Mouse (Mus musculus) midbrain, embryonic 10.5 days (tissue): ENCODE measurements around the gene Naa35. TPM values are rescaled to one million over a fixed set of nuclear protein-coding genes. Genes with fewer than 3 reads are reported as not detected.

ENCODE experiments used
- DNase-seq: peaks from one replicate; pipeline ENCODE4 v3.0.0-alpha.2; 2017; ENCODE audit warnings: low spot score
- H3K27ac ChIP-seq: fragments of 300-500 bp; sonication (generic); replicated peaks from 2 replicates; pipeline ENCODE4 v1.5.1; 2016; ENCODE audit warnings: mild to moderate bottlenecking
- H3K27me3 ChIP-seq: fragments of 300-500 bp; sonication (generic); 2 replicates; pipeline ENCODE4 v1.6.1; 2016; ENCODE audit warnings: low read depth, mild to moderate bottlenecking; ENCODE audit not compliant: poor library complexity, severe bottlenecking
- H3K36me3 ChIP-seq: fragments of 300-500 bp; sonication (generic); 2 replicates; pipeline ENCODE4 v1.6.1; 2016; ENCODE audit warnings: mild to moderate bottlenecking, moderate library complexity
- H3K4me1 ChIP-seq: fragments of 300-500 bp; sonication (generic); 2 replicates; pipeline ENCODE4 v1.6.1; 2016
- H3K4me3 ChIP-seq: fragments of 300-500 bp; sonication (generic); 2 replicates; pipeline ENCODE4 v1.5.1; 2016; ENCODE audit warnings: mild to moderate bottlenecking, moderate library complexity
- H3K9me3 ChIP-seq: fragments of 300-500 bp; sonication (generic); replicated peaks from 2 replicates; pipeline ENCODE4 v1.6.1; 2016; ENCODE audit warnings: mild to moderate bottlenecking
- WGBS: fragments of 180-500 bp; shearing (Covaris S2); methylation state at CpG from one replicate; pipeline ENCODE4 v1.1.7; 2016; 5-methylcytosine and 5-hydroxymethylcytosine counted together
- polyA plus RNA-seq: library from polyadenylated mRNA; unstranded; fragments of >200 nt; fragmentation: Nextera tagmentation; extraction: Ambion mirVana; gene quantifications from 2 replicates; pipeline ENCODE4 v1.2.1, GENCODE M21; 2016

Naa35 gene
- polyA plus RNA-seq, 1 experiment from 2014 or later = 109 TPM

DNA sequence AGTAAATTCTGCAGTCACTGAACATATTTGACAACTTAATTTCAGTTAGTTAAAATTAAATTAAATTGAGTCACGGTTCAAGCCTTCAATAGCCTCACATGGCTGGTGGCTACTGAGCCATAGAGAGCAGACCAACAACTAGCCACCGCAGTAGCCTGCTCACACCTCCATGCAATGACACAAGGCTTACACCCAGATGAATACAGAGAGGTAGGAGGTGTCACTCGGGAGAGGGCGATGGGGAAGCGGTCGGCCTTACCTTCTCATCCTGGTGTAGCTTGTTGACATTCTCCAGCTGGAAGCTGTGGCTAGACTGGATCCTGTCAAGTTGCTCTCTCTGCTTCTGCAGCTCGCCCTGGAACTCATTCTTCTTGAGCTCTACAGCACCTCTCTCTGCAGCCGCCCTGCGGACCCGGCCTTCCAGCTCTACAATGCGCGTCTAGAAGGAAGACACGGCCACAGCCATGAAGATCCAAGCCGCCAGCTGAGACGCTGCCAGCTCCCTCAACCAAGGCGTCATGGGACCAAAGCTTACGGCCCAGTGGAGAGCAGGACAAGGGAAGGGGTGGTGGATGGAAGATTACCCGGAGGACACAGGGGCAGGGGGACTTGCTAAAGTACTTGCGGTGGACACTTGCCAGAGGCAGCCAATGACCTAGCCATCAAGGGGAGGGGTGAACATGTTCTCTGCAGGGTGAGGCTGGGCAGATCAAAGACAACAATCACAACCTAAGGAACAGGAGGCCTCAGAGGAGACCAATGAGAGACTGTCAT, 79.1 kb downstream of the Naa35 start:
- WGBS = 95% methylated on average over 19 of the region's 19 CpGs
- DNase-seq = no peak
- Histone ChIP-seq H3K4me3 (no peak overlapping the region), H3K4me1 (peaks cover 10% of the 10 kb centered on the region), H3K27me3 (no peaks in the 10 kb centered on the region), H3K9me3 (0 out of 2 replicates have a peak, but pooled peaks cover 1% of the 10 kb centered on the region), H3K27ac (no peak overlapping the region), H3K36me3 (peaks cover 96% of the 10 kb centered on the region)

DNA sequence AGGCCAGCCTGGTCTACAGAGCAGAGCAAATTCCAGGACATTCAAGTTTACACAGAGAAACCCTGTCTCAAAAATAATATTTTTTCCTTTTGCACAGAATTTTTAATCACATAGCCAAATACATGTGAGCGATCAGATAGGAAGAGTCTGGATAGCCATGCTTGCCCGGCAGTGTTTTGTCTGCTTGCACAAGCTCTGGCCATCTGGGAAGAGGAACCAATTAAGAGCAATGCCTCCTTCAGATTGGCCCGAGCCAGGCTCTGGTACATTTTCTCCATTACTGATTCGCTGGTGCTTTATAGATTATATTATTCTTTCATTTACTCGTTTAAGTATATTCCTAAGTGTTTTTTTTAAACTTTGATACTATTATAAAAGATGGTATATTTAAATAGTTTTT, 82.7 kb downstream of the Naa35 start:
- DNase-seq = no peak
- Histone ChIP-seq H3K36me3 (peaks cover 90% of the 10 kb centered on the region), H3K4me1 (peaks cover 43% of the 10 kb centered on the region), H3K27me3 (no peaks in the 10 kb centered on the region), H3K9me3 (no peaks in the 10 kb centered on the region), H3K27ac (no peak overlapping the region), H3K4me3 (no peak overlapping the region)
- 93% methylated on average over 5 of the region's 5 CpGs for WGBS

DNA sequence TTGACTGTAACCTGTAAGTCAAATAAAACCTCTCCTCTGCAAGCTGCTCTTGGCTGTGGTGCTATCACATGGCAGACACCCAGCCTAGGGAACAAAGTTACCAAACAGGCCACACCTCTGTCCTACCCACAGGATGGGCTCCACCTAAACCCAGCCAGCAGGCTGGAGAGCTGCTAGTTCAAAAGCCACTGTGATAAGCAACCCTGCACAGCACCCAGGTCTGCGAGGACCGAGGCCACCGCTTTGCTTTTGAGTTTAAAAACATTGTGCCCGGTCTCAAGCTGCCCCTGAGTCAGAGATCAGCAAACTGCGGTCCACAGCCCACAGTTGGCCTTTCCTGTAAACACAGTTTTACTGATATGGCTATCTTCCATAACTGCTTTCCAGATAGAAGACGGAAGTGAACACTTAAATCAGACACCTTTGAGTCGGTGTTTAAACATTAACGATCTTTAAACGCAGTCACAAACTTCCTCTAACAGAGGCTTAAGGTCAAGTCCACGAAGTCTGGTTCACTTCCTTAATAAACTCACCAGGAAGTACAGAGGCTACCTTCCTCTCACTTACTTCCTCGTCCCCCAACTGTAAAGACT, 83.5 kb downstream of the Naa35 start:
- peaks cover 82% of the 10 kb centered on the region for H3K36me3 ChIP-seq
- H3K27ac ChIP-seq = peak overlapping the region; percentile 38; the same call in 1 of the 2 replicates
- H3K27me3 ChIP-seq = no peaks in the 10 kb centered on the region
- WGBS = 88% methylated on average over 11 of the region's 11 CpGs
- no peaks in the 10 kb centered on the region for H3K9me3 ChIP-seq
- no peak for DNase-seq
- H3K4me3 ChIP-seq = no peak overlapping the region
- H3K4me1 ChIP-seq = peaks cover 50% of the 10 kb centered on the region

DNA sequence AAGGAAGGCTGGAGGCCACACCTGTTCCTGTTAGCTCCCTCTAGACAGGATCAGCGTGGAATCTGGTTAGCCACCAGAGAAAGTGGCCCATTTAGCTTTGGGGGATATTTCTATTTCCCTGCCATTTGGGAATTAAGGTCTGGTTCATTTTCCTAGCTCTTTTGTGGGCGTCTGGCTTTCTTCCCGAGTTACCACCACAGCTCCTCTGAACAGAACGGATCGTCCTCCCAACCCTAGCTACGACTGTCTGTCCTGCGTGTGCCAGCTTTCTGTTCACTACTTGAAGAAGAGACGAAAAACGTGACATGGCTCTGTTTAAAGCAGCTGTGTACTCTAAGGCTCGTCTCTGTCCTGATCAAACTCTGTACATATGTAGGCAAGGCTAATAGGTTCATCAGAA, 84.9 kb downstream of the Naa35 start:
- H3K36me3 ChIP-seq = peaks cover 68% of the 10 kb centered on the region
- H3K27me3 ChIP-seq = no peaks in the 10 kb centered on the region
- WGBS = 91% methylated on average over 10 of the region's 10 CpGs
- no peaks in the 10 kb centered on the region for H3K9me3 ChIP-seq
- peaks cover 52% of the 10 kb centered on the region for H3K4me1 ChIP-seq
- no peak for DNase-seq
- H3K4me3 ChIP-seq = no peak overlapping the region
- H3K27ac ChIP-seq = no peak overlapping the region

DNA sequence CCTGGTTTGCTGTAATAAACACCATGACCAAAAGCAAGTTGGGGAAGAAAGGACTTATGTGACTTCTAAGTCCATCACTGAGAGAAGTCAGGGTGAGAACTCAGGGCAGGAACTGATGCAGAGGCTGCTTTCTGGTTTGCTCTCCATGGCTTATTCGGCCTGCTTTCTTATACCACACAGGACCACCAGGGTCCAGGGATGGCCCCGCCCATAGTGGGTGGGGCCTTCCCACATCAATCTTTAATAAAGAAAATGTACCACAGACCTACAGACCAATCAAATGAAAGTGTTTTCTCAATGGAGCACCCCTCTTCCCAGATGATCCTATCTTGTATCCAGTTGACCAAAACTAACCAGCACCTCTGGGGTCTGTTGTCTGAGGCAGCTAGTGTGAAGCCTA, 86.5 kb downstream of the Naa35 start:
- H3K27ac ChIP-seq = peak overlapping the region; percentile 61; the same call in 1 of the 2 replicates
- 67% methylated on average over 2 of the region's 2 CpGs for WGBS
- no peaks in the 10 kb centered on the region for H3K27me3 ChIP-seq

DNA sequence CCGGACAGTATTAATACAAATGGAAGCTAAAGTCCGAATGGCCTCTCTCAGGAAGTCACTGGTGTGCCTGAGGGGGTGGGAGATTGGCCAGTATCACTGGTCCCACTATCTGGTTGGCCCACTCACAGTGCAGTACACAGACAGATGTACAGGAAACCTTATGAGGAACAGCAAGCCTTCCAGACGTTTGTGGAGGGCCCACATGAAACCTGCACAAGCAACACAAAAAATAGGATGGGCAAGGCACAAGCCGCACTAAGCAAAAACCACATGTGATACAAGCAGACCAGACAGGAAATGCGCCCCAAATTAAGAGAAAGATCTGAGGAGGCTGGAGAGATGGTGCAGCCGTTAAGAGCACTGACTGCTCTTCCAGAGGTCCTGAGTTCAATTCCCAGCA, 87.2 kb downstream of the Naa35 start:
- H3K4me1 ChIP-seq = peaks cover 57% of the 10 kb centered on the region
- no peaks in the 10 kb centered on the region for H3K27me3 ChIP-seq
- WGBS = 78% methylated on average over 6 of the region's 6 CpGs
- no peak for DNase-seq
- peaks cover 45% of the 10 kb centered on the region for H3K36me3 ChIP-seq
- peak overlapping the region; percentile 27 for H3K4me3 ChIP-seq
- no peaks in the 10 kb centered on the region for H3K9me3 ChIP-seq
- H3K27ac ChIP-seq = peak overlapping the region; percentile 61

More for the DNA sequence above, 86.5 kb downstream of the Naa35 start:
- Histone ChIP-seq H3K9me3 (no peaks in the 10 kb centered on the region), H3K4me1 (peaks cover 57% of the 10 kb centered on the region), H3K4me3 (peak overlapping the region; percentile 12; the same call in 1 of the 2 replicates), H3K36me3 (peaks cover 52% of the 10 kb centered on the region)
- DNase-seq = no peak

DNA sequence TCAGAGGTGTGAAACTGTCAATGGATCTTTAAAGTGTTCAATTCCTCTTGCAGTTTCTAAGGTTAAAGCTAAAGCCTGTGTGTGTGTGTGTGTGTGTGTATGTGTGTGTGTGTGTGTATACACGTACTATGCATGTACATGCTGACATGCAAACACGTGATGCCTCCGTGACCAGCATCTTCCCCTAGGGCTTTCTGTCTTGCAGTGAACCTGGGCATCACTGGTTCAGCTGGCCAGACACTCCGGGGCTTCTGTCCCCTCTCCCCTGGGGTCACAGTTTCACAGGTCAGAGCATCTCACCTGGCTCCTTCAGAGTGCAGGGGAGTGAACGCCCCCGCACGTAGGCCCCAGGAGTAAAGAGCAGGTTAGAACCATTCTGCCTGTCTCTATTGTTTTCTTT, 88.5 kb downstream of the Naa35 start:
- peak overlapping the region; percentile 82 for H3K4me3 ChIP-seq
- H3K9me3 ChIP-seq = no peaks in the 10 kb centered on the region
- H3K27me3 ChIP-seq = no peaks in the 10 kb centered on the region
- H3K27ac ChIP-seq = peak overlapping the region; percentile 97
- 35% methylated on average over 7 of the region's 7 CpGs for WGBS
- peaks cover 34% of the 10 kb centered on the region for H3K36me3 ChIP-seq
- peak; percentile 31 for DNase-seq
- H3K4me1 ChIP-seq = peaks cover 52% of the 10 kb centered on the region

DNA sequence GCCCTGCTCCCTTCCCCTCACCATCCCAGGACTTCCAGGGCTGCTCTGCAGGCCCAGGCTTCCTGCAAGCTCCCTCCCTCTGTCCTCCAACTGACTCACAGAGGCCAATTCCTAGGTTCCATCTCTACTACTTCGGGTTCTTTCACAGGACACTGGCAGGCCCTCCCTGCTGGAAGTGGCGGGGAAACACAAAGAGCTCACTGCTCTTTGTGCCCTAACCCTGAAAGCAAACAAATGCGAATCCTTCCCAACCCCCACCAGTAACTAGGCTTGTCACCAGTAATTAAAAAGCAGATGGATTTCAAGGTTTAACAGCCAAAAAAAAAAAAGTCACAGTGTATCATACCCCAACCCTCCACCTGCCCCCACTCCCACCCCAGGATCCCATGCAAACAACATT, 89.2 kb downstream of the Naa35 start:
- DNase-seq = peak; percentile 70
- H3K36me3 ChIP-seq = peaks cover 29% of the 10 kb centered on the region
- H3K27ac ChIP-seq = peak overlapping the region; percentile 97
- WGBS = 0% methylated on average over 3 of the region's 3 CpGs
- peak overlapping the region; percentile 82 for H3K4me3 ChIP-seq
- peaks cover 50% of the 10 kb centered on the region for H3K4me1 ChIP-seq
- H3K9me3 ChIP-seq = no peaks in the 10 kb centered on the region
- H3K27me3 ChIP-seq = no peaks in the 10 kb centered on the region

DNA sequence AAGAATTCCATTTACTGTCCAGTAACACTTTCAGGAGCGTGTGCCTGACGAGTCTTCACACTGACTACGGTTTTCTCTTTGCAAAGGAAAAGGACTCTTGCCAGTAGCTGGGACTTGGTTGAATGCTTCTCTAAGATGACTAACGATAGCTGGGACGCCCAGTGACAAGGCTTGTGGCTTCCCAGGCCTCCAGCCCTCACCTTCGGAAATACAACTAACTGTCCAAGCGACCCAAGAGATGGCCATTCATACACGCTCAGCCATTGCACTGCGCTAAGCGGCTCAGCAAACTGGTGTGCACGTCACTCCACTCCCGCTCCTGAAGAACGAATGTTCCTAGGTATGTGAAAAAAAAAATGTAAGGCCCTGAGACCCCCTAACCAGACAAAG, 89.7 kb downstream of the Naa35 start:
- Histone ChIP-seq H3K9me3 (no peaks in the 10 kb centered on the region), H3K4me1 (peaks cover 48% of the 10 kb centered on the region), H3K27ac (peak overlapping the region; percentile 97), H3K4me3 (peak overlapping the region; percentile 82), H3K36me3 (peaks cover 24% of the 10 kb centered on the region), H3K27me3 (no peaks in the 10 kb centered on the region)
- under 1% methylated on average over 13 of the region's 13 CpGs for WGBS
- DNase-seq = peak; percentile 69

DNA sequence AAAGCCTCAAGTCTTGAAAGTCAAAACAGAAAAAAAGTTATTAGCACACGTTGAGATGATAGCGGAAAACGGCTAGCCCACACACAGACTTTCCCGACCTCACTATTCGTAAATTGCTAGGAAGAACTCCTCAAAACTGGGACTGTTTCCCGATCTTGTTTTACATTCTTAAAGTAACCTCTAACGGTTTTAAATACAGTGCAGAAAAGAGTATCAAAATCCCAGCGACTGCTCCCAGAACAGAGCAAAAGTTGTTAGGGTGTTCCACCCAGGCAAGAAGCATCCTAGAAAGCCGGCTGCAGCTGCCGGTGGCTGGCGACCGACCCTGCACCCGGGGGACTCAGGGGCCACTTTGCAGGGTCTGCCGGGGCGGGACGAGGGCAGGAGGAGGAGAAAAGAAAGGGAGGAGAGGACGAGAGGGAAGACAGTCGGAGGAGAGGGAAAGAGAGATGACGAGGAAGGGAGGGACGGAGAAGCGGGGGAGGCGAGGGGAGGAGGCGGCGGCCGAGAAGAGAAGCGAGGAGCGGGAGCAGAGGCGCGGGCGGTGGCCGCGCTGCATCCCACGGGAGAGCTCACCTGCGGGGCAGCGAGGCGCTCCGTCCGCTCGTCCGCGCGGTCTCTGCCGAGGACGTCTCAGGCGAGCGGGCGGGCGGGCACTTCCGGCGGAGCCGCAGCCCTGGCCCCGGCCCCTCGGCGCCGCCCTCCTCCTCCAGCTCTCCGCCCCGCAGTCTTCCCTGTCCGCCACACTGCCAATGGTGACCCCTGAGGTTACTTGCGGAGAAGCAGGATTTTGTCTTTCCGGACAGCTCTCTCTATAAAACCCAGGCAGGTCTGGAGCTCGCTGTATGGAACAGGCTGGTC, 90.3 kb downstream of the Naa35 start, which contains the start of gene Golm1:
Golm1 (minus strand) TSS at position 661 of the 861 bp plus-strand sequence.
- Histone ChIP-seq H3K36me3 (peaks cover 18% of the 10 kb centered on the region), H3K9me3 (no peaks in the 10 kb centered on the region), H3K27ac (peak within 1 kb of the TSS; percentile 97), H3K27me3 (no peaks in the 10 kb centered on the region), H3K4me3 (peak within 1 kb of the TSS; percentile 82), H3K4me1 (peaks cover 42% of the 10 kb centered on the region)
- under 1% methylated on average over 61 of the region's 61 CpGs for whole genome bisulfite sequencing
- peak; percentile 85 for DNase-seq

DNA sequence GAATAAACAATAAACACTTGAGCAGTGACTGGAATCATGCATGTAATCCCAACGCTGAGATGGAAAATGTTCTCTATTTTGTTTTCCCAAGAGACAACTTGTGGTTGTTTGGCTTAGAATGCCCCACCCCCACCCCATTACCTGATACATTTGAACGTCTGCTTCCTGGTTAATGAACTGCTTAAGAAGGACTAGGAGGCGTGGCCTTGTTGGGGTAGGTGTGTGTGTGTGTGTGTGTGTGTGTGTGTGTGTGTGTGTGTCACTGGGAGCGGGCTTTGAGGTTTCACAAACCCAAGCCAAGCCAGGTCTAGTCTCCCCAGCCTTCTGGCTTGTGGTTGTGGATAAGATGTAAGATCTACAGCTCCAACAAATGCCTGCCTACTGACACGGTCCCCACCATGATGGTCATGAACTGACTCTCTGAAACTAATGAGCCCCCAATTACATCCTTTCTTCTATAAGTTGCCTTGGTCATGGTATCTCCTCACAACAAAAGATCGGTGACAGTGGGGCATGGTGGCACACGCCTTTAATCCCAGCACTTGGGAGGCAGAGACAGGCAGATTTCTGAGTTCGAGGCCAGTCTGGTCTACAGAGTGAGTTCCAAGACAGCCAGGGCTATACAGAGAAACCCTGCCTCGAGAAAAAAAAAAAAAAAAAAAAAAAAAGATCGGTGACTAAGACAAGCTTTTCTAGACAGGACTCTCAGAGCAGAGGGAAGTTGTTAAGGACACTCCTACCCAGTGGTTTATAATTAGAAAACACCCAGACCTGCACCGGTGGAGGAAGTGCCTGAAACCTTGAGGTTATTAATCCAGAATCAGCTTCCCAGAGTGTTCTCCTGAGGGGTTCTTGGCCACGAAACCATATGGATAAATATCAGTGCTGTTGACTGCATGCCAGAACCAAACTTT, 91.5 kb downstream of the Naa35 start:
- Histone ChIP-seq H3K27ac (peak overlapping the region; percentile 97; the same call in 1 of the 2 replicates), H3K4me1 (peaks cover 32% of the 10 kb centered on the region), H3K9me3 (no peaks in the 10 kb centered on the region), H3K36me3 (peaks cover 6% of the 10 kb centered on the region), H3K4me3 (peak overlapping the region; percentile 82; the same call in 1 of the 2 replicates), H3K27me3 (peaks cover 7% of the 10 kb centered on the region; the same call in 1 of the 2 replicates)
- WGBS = 87% methylated on average over 12 of the region's 12 CpGs
- DNase-seq = no peak
